Mouse (Mus musculus) limb, embryonic 12.5 days (tissue): Measurements from ENCODE around the gene Limk2. TPM values are rescaled to one million over a fixed set of nuclear protein-coding genes. Genes with fewer than 3 reads are reported as not detected.
A peak's percentile ranks its signal among the peaks of the same experiment; 100 is the strongest.

ENCODE experiments used
- ATAC-seq: fragments of 200-750 bp; cut with Nextera tagmentation; 2 replicates; pipeline ENCODE4 v1.8.0; 2017; ENCODE audit warnings: low read depth, moderate TSS enrichment; ENCODE audit not compliant: insufficient number of reproducible peaks, insufficient read depth, low FRiP score, low TSS enrichment
- H3K27ac ChIP-seq: fragments of 300-500 bp; sonication (generic); 2 replicates; pipeline ENCODE4 v1.5.1; 2016; ENCODE audit warnings: mild to moderate bottlenecking, moderate library complexity
- H3K27me3 ChIP-seq: fragments of 300-500 bp; sonication (generic); 2 replicates; pipeline ENCODE4 v1.6.1; 2016; ENCODE audit warnings: mild to moderate bottlenecking, moderate library complexity
- H3K36me3 ChIP-seq: fragments of 300-500 bp; sonication (generic); 2 replicates; pipeline ENCODE4 v1.6.1; 2016; ENCODE audit warnings: mild to moderate bottlenecking, moderate library complexity
- H3K4me1 ChIP-seq: fragments of 300-500 bp; sonication (generic); replicated peaks from 2 replicates; pipeline ENCODE4 v1.6.1; 2016
- H3K4me2 ChIP-seq: fragments of 300-500 bp; sonication (generic); 2 replicates; pipeline ENCODE4 v1.6.1; 2016; ENCODE audit warnings: mild to moderate bottlenecking, moderate library complexity
- H3K4me3 ChIP-seq: fragments of 300-500 bp; sonication (generic); replicated peaks from 2 replicates; pipeline ENCODE4 v1.5.1; 2016; ENCODE audit warnings: mild to moderate bottlenecking
- H3K9ac ChIP-seq: fragments of 300-500 bp; sonication (generic); replicated peaks from 2 replicates; pipeline ENCODE4 v1.6.1; 2016; ENCODE audit warnings: mild to moderate bottlenecking, moderate library complexity
- H3K9me3 ChIP-seq: fragments of 300-500 bp; sonication (generic); 2 replicates; pipeline ENCODE4 v1.6.1; 2016; ENCODE audit warnings: mild to moderate bottlenecking, moderate library complexity
- WGBS: fragments of 180-500 bp; shearing (Covaris S2); methylation state at CpG from one replicate; pipeline ENCODE4 v1.1.7; 2016; 5-methylcytosine and 5-hydroxymethylcytosine counted together
- polyA plus RNA-seq: library from polyadenylated mRNA; unstranded; fragments of >200 nt; fragmentation: Nextera tagmentation; extraction: Ambion mirVana; gene quantifications from 2 replicates; pipeline ENCODE4 v1.2.1, GENCODE M21; 2016

The Limk2 gene
- polyA plus RNA-seq, 1 experiment from 2014 or later = 58.5 TPM

- Histone ChIP-seq H3K36me3 (peaks cover 14% of the 10 kb centered on the region), H3K27me3 (no peaks in the 10 kb centered on the region), H3K27ac (no peak overlapping the region), H3K9me3 (0 out of 2 replicates have a peak, but pooled peaks cover 3% of the 10 kb centered on the region), H3K4me3 (no peak overlapping the region), H3K4me2 (no peak overlapping the region), H3K9ac (no peak overlapping the region), H3K4me1 (peaks cover 2% of the 10 kb centered on the region; the same call in 1 of the 2 replicates)
- WGBS = 83% methylated on average over 6 of the region's 6 CpGs
- ATAC-seq = no peak
Observed at GRCm38 (mm10) chr11:3387482-3388196, 21.4 kb downstream of the Limk2 start.

- ATAC-seq = no peak
- H3K4me1 ChIP-seq = no peaks in the 10 kb centered on the region
- H3K4me2 ChIP-seq = no peak overlapping the region
- 26% methylated on average over 4 of the region's 4 CpGs for WGBS
- H3K9ac ChIP-seq = no peak overlapping the region
- H3K27ac ChIP-seq = no peak overlapping the region
- H3K36me3 ChIP-seq = peaks cover 15% of the 10 kb centered on the region
- no peak overlapping the region for H3K4me3 ChIP-seq
- 0 out of 2 replicates have a peak, but pooled peaks cover 3% of the 10 kb centered on the region for H3K9me3 ChIP-seq
- H3K27me3 ChIP-seq = no peaks in the 10 kb centered on the region
Observed at GRCm38 (mm10) chr11:3386941-3387368, 22.0 kb downstream of the Limk2 start.

- no peak for ATAC-seq
- H3K36me3 ChIP-seq = peaks cover 19% of the 10 kb centered on the region
- H3K4me2 ChIP-seq = no peak overlapping the region
- H3K4me1 ChIP-seq = no peaks in the 10 kb centered on the region
- WGBS = 84% methylated on average over 5 of the region's 5 CpGs
- H3K9me3 ChIP-seq = 0 out of 2 replicates have a peak, but pooled peaks cover 3% of the 10 kb centered on the region
- H3K4me3 ChIP-seq = no peak overlapping the region
- H3K9ac ChIP-seq = no peak overlapping the region
- H3K27me3 ChIP-seq = no peaks in the 10 kb centered on the region
- no peak overlapping the region for H3K27ac ChIP-seq
Observed at GRCm38 (mm10) chr11:3382602-3383594, 26.1 kb downstream of the Limk2 start.

- Histone ChIP-seq H3K4me3 (no peak overlapping the region), H3K4me1 (no peaks in the 10 kb centered on the region), H3K9me3 (0 out of 2 replicates have a peak, but pooled peaks cover 3% of the 10 kb centered on the region), H3K9ac (no peak overlapping the region), H3K36me3 (peaks cover 19% of the 10 kb centered on the region), H3K27ac (no peak overlapping the region), H3K27me3 (no peaks in the 10 kb centered on the region), H3K4me2 (no peak overlapping the region)
- ATAC-seq = no peak
- WGBS = 92% methylated on average over 6 of the region's 6 CpGs
Observed at GRCm38 (mm10) chr11:3381148-3381814, 27.7 kb downstream of the Limk2 start.

GRCm38 (mm10) chr11:3379427-3379826 is 29.6 kb downstream of the Limk2 start:
- no peak overlapping the region for H3K9ac ChIP-seq
- peaks cover 10% of the 10 kb centered on the region for H3K4me1 ChIP-seq
- WGBS = 88% methylated on average over 4 of the region's 4 CpGs
- no peak overlapping the region for H3K27ac ChIP-seq
- no peak for ATAC-seq
- H3K27me3 ChIP-seq = no peaks in the 10 kb centered on the region
- 0 out of 2 replicates have a peak, but pooled peaks cover 3% of the 10 kb centered on the region for H3K9me3 ChIP-seq
- H3K36me3 ChIP-seq = peaks cover 19% of the 10 kb centered on the region
- H3K4me3 ChIP-seq = no peak overlapping the region
- H3K4me2 ChIP-seq = no peak overlapping the region

- Histone ChIP-seq H3K27me3 (no peaks in the 10 kb centered on the region), H3K9ac (0 out of 2 replicates have a peak overlapping the region, but pooled peaks have one; percentile 24), H3K9me3 (no peaks in the 10 kb centered on the region), H3K27ac (peak overlapping the region; percentile 83), H3K4me2 (peak overlapping the region; percentile 42), H3K4me1 (peaks cover 41% of the 10 kb centered on the region), H3K36me3 (no peaks in the 10 kb centered on the region), H3K4me3 (no peak overlapping the region)
- no peak for ATAC-seq
- WGBS = 28% methylated on average over 12 of the region's 12 CpGs
Observed at GRCm38 (mm10) chr11:3374741-3375140, 34.2 kb downstream of the Limk2 start.

- 5% methylated on average over 7 of the region's 7 CpGs for WGBS
- Histone ChIP-seq H3K9me3 (no peaks in the 10 kb centered on the region), H3K9ac (0 out of 2 replicates have a peak overlapping the region, but pooled peaks have one; percentile 24), H3K27me3 (no peaks in the 10 kb centered on the region), H3K27ac (peak overlapping the region; percentile 83), H3K4me1 (peaks cover 46% of the 10 kb centered on the region), H3K36me3 (no peaks in the 10 kb centered on the region), H3K4me3 (0 out of 2 replicates have a peak overlapping the region, but pooled peaks have one; percentile 1), H3K4me2 (peak overlapping the region; percentile 42)
- no peak for ATAC-seq
Observed at GRCm38 (mm10) chr11:3374293-3374645, 34.7 kb downstream of the Limk2 start.

- Histone ChIP-seq H3K4me1 (peaks cover 51% of the 10 kb centered on the region), H3K9ac (0 out of 2 replicates have a peak overlapping the region, but pooled peaks have one; percentile 24), H3K4me2 (peak overlapping the region; percentile 42)
Observed at GRCm38 (mm10) chr11:3373591-3374292, 35.2 kb downstream of the Limk2 start.

GRCm38 (mm10) chr11:3371599-3372295 is 37.2 kb downstream of the Limk2 start:
- no peaks in the 10 kb centered on the region for H3K27me3 ChIP-seq
- H3K4me2 ChIP-seq = peak overlapping the region; percentile 90
- H3K36me3 ChIP-seq = no peaks in the 10 kb centered on the region
- WGBS = 18% methylated on average over 7 of the region's 7 CpGs
- H3K4me1 ChIP-seq = peaks cover 52% of the 10 kb centered on the region
- H3K9ac ChIP-seq = peak overlapping the region; percentile 69
- peak overlapping the region; percentile 72 for H3K27ac ChIP-seq
- H3K9me3 ChIP-seq = no peaks in the 10 kb centered on the region
- 0 out of 2 replicates have a peak, but pooled peaks have one; percentile 14 for ATAC-seq
- H3K4me3 ChIP-seq = peak overlapping the region; percentile 58

More at GRCm38 (mm10) chr11:3373591-3374292, 35.2 kb downstream of the Limk2 start:
- no peaks in the 10 kb centered on the region for H3K36me3 ChIP-seq
- H3K4me3 ChIP-seq = 0 out of 2 replicates have a peak overlapping the region, but pooled peaks have one; percentile 1
- H3K27me3 ChIP-seq = no peaks in the 10 kb centered on the region
- 15% methylated on average over 7 of the region's 7 CpGs for WGBS
- H3K27ac ChIP-seq = peak overlapping the region; percentile 83
- ATAC-seq = no peak
- H3K9me3 ChIP-seq = no peaks in the 10 kb centered on the region
